7 mouse cellular contexts compared by ENCODE assay signal in the genomic region with DNA sequence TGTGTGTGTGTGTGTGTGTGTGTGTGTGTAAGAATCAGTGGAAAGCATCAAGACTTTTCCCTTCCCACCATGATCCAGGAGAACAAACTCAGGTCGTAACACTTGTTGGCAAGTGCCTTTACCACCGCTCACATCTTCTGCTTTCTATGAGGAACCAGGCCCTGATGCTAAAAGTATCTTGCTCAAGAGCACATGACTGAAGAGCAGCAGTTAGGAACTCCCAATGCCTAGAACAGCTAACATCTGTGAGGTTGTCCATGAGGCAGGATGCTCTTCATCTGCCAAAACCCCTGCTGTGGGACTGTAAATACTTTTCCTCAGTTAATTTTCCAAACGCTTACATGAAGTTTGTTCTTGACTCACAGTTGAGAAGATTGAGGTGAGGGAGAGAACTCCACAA. TPM values are rescaled to one million over a fixed set of nuclear protein-coding genes. Genes with fewer than 3 reads are reported as not detected.
DNase-seq lines count a peak whose midpoint lies in the region; ATAC-seq and TF ChIP-seq lines count a peak whose summit lies in the region.

No protein-coding gene starts in this region.

- 30% methylated on average over 3 of the region's 3 CpGs for WGBS in spleen, adult 2 months
- 68% methylated on average over 3 of the region's 3 CpGs for WGBS in forebrain, embryonic 16.5 days
- 61% methylated on average over 3 of the region's 3 CpGs for WGBS in liver, embryonic 12.5 days (ENCODE audit: insufficient replicate concordance)

- peaks cover 12% of the 10 kb centered on the region; the same call in 1 of the 2 replicates for H3K4me1 ChIP-seq in spleen, adult 2 months (ENCODE audit: control insufficient read depth, insufficient read depth, insufficient read length)
- peaks cover 16% of the 10 kb centered on the region for H3K4me1 ChIP-seq in forebrain, embryonic 16.5 days (replicated peaks; ENCODE audit: control insufficient read depth, insufficient read depth, low read length)
- H3K4me1 ChIP-seq in liver, embryonic 12.5 days = peaks cover 33% of the 10 kb centered on the region

- H3K27me3 ChIP-seq in spleen, adult 2 months (ENCODE audit: control insufficient read depth, insufficient read depth, low read length) = no peaks in the 10 kb centered on the region
- no peaks in the 10 kb centered on the region for H3K27me3 ChIP-seq in forebrain, embryonic 16.5 days (replicated peaks; ENCODE audit: control insufficient read depth, insufficient read depth, low read length)
- H3K27me3 ChIP-seq in liver, embryonic 12.5 days (replicated peaks) = no peaks in the 10 kb centered on the region
- H3K27me3 ChIP-seq in myocyte (ENCODE audit: control insufficient read depth, insufficient read depth, insufficient read length) = no peaks in the 10 kb centered on the region

- DNase-seq in spleen, adult 2 months (ENCODE audit: low read depth in 1 of 2, low spot score in 2 of 2) = peak; percentile 8 to 57
- DNase-seq in spleen, postnatal 4 days (ENCODE audit: low spot score in 2 of 2) = no peak
- no peak for DNase-seq in adrenal gland, postnatal 36 days
- no peak for DNase-seq in gastrocnemius, postnatal 14 days

- peak overlapping the region; percentile 93 for H3K4me2 ChIP-seq in forebrain, embryonic 16.5 days (ENCODE audit: low read length)
- H3K4me2 ChIP-seq in liver, embryonic 12.5 days = peak overlapping the region; percentile 75
- H3K4me2 ChIP-seq in myocyte (ENCODE audit: low read depth) = peak overlapping the region; percentile 58

- ATAC-seq in forebrain, embryonic 16.5 days = no peak
- ATAC-seq in liver, embryonic 12.5 days = 0 out of 2 replicates have a peak, but pooled peaks have one; percentile 2

- no peaks in the 10 kb centered on the region for H3K9me3 ChIP-seq in forebrain, embryonic 16.5 days (ENCODE audit: control insufficient read depth, low read length)
- H3K9me3 ChIP-seq in liver, embryonic 12.5 days (replicated peaks) = no peaks in the 10 kb centered on the region

- TF ChIP-seq POLR2A in spleen, adult 2 months (IDR thresholded peaks at IDR 0.05; ENCODE audit: low read depth, low read length) = no peak
- no peak for TF ChIP-seq POLR2A in myocyte (IDR thresholded peaks at IDR 0.05; ENCODE audit: insufficient read length, low read depth)

- H3K4me3 ChIP-seq in spleen, adult 2 months (ENCODE audit: extremely low read depth, insufficient read depth, insufficient read length) = peak overlapping the region; percentile 24
- peak overlapping the region; percentile 94 for H3K4me3 ChIP-seq in forebrain, embryonic 16.5 days (replicated peaks; ENCODE audit: low read length)
- peak overlapping the region; percentile 83 for H3K4me3 ChIP-seq in liver, embryonic 12.5 days
- peak overlapping the region; percentile 39 for H3K4me3 ChIP-seq in myocyte

- peak overlapping the region; percentile 84 for H3K27ac ChIP-seq in spleen, adult 2 months (ENCODE audit: insufficient read depth, low read length)
- H3K27ac ChIP-seq in forebrain, embryonic 16.5 days (ENCODE audit: low read length) = no peak overlapping the region
- no peak overlapping the region for H3K27ac ChIP-seq in liver, embryonic 12.5 days

- H3K79me2 ChIP-seq in myocyte (ENCODE audit: control insufficient read depth, insufficient read depth) = peaks cover 36% of the 10 kb centered on the region

- no peak for TF ChIP-seq CTCF in spleen, adult 2 months (IDR thresholded peaks at IDR 0.05; ENCODE audit: extremely low read depth, insufficient read depth, insufficient read length, insufficient replicate concordance)

- H3K9ac ChIP-seq in forebrain, embryonic 16.5 days (replicated peaks; ENCODE audit: low read depth, low read length) = no peak overlapping the region; the same call in 1 of the 2 replicates
- no peak overlapping the region for H3K9ac ChIP-seq in liver, embryonic 12.5 days

- peak overlapping the region; percentile 48 for H3ac ChIP-seq in myocyte (ENCODE audit: control insufficient read depth, insufficient read length)

- no peaks in the 10 kb centered on the region for H3K36me3 ChIP-seq in spleen, adult 2 months (ENCODE audit: control insufficient read depth, insufficient read depth, low read length)
- no peaks in the 10 kb centered on the region for H3K36me3 ChIP-seq in forebrain, embryonic 16.5 days (ENCODE audit: control insufficient read depth, insufficient read depth)
- H3K36me3 ChIP-seq in liver, embryonic 12.5 days = 0 out of 2 replicates have a peak, but pooled peaks cover 3% of the 10 kb centered on the region
- no peaks in the 10 kb centered on the region for H3K36me3 ChIP-seq in myocyte (ENCODE audit: control insufficient read depth, insufficient read depth)

- intact Hi-C loops in gastrocnemius, postnatal 14 days (cut with DNase I; ENCODE audit: low total_unique reads) = no loop called here

TF ChIP-seq in myocyte, 11 proteins besides CTCF, POLR2A, EP300 and RAD21:
- TF ChIP-seq MAX (IDR thresholded peaks at IDR 0.05; ENCODE audit: low read depth) (no peak), POLR2AphosphoS2 (IDR thresholded peaks at IDR 0.05; ENCODE audit: insufficient read length, low read depth) (no peak), REST (IDR thresholded peaks at IDR 0.05; ENCODE audit: insufficient read depth, insufficient read length) (no peak), USF1 (IDR thresholded peaks at IDR 0.05; ENCODE audit: low read depth) (no peak), TCF3 (IDR thresholded peaks at IDR 0.05; ENCODE audit: insufficient read length, low read depth) (no peak), MYOG (IDR thresholded peaks at IDR 0.05; ENCODE audit: control insufficient read depth in 1 of 3, insufficient read depth in 1 of 3, insufficient read length in 2 of 3, low read depth in 2 of 3) (no peak), MYOD1 (IDR thresholded peaks at IDR 0.05; ENCODE audit: control insufficient read depth in 1 of 3, insufficient read length in 2 of 3, low read depth in 2 of 3) (no peak), SRF (IDR thresholded peaks at IDR 0.05; ENCODE audit: control insufficient read depth, insufficient read length, low read depth) (no peak), CEBPB (IDR thresholded peaks at IDR 0.05; ENCODE audit: insufficient read depth, poor library complexity, severe bottlenecking) (no peak), E2F4 (IDR thresholded peaks at IDR 0.05; ENCODE audit: insufficient read depth) (no peak)

RNA-seq across cellular contexts. Expression of a gene that starts 0.5 kb away (rescaled TPM):
- 6.9 and 7.5 TPM in 2 replicates for polyA plus RNA-seq in spleen, adult 2 months (2012; rRNA removed)
- 52.8 and 59.4 TPM in 2 replicates for polyA plus RNA-seq in forebrain, embryonic 16.5 days (2015; fragmentation: Nextera tagmentation; extraction: Ambion mirVana)
- 20.2 and 22.5 TPM in 2 replicates for polyA plus RNA-seq in liver, embryonic 12.5 days (2016; fragmentation: Nextera tagmentation; extraction: Ambion mirVana)
- polyA plus RNA-seq in myocyte (2012; fragmentation: generic; extraction: Trizol) = 9.9 TPM
- total RNA-seq in adrenal gland, postnatal 36 days (2021) = 10 to 100 TPM; 10.3 to 11.8 TPM
- 1 to 10 TPM; 4.4 to 4.7 TPM for total RNA-seq in gastrocnemius, postnatal 14 days (2021)

RNA-seq across cellular contexts. Expression of a gene that starts 59.5 kb away (rescaled TPM):
- polyA plus RNA-seq in spleen, adult 2 months (2012; rRNA removed) = 0.07 TPM in 1 of 2 replicates, not detected in the other
- polyA plus RNA-seq in forebrain, embryonic 16.5 days (2015; fragmentation: Nextera tagmentation; extraction: Ambion mirVana) = not detected in 2 replicates
- 0.27 and 0.86 TPM in 2 replicates for polyA plus RNA-seq in liver, embryonic 12.5 days (2016; fragmentation: Nextera tagmentation; extraction: Ambion mirVana)
- 158 TPM for polyA plus RNA-seq in myocyte (2012; fragmentation: generic; extraction: Trizol)
- total RNA-seq in adrenal gland, postnatal 36 days (2021) = not detected
- 100 to 1,000 TPM in 1 of 2 experiments, 10 to 100 TPM in 1; 68.0 to 312 TPM for total RNA-seq in gastrocnemius, postnatal 14 days (2021)

Comparison
In these comparisons a context has a peak if more than half of its experiments do, and no peak if none do; other contexts are left out.
1. DNase-seq: peak in spleen, adult 2 months (2 of 2); none in spleen, postnatal 4 days (0 of 2), adrenal gland, postnatal 36 days (0 of 2) and gastrocnemius, postnatal 14 days (single experiment).
2. H3K4me3 ChIP-seq: peak in every context shown above with its lines; median percentile 94 in forebrain, embryonic 16.5 days; 83 in liver, embryonic 12.5 days; 39 in myocyte; 24 in spleen, adult 2 months.
3. RNA of a gene that starts 59.5 kb away (polyA plus RNA-seq): 158 TPM in myocyte (single experiment); 0.27 to 0.86 TPM in liver, embryonic 12.5 days, not detected in forebrain, embryonic 16.5 days and 0.07 TPM in spleen, adult 2 months; every median in the first group is over 10 times any median in the second.
4. Peak in every context shown above with its lines, with median percentiles within 50 percentile points of each other: H3K4me2 ChIP-seq.